Mouse (Mus musculus) hindbrain, embryonic 15.5 days (tissue): ENCODE data around the gene Mars2. TPM values are rescaled to one million over a fixed set of nuclear protein-coding genes. Genes with fewer than 3 reads are reported as not detected.

Source experiments
- ATAC-seq: fragments of 200-750 bp; cut with Nextera tagmentation; 2 replicates; pipeline ENCODE4 v1.8.0; 2017; ENCODE audit warnings: low read depth, moderate number of reproducible peaks, moderate TSS enrichment; ENCODE audit not compliant: low FRiP score
- H3K27ac ChIP-seq: fragments of 300-500 bp; sonication (generic); replicated peaks from 2 replicates; pipeline ENCODE4 v1.5.1; 2015; ENCODE audit warnings: mild to moderate bottlenecking, inconsistent platforms
- H3K27me3 ChIP-seq: fragments of 300-500 bp; sonication (generic); 2 replicates; pipeline ENCODE4 v1.6.1; 2015; ENCODE audit warnings: control low read depth, inconsistent platforms
- H3K36me3 ChIP-seq: fragments of 300-500 bp; sonication (generic); 2 replicates; pipeline ENCODE4 v1.6.1; 2015; ENCODE audit warnings: control low read depth, inconsistent platforms
- H3K4me1 ChIP-seq: fragments of 300-500 bp; sonication (generic); replicated peaks from 2 replicates; pipeline ENCODE4 v1.6.1; 2015; ENCODE audit warnings: control low read depth, inconsistent platforms
- H3K4me2 ChIP-seq: fragments of 300-500 bp; sonication (generic); 2 replicates; pipeline ENCODE4 v1.6.1; 2015; ENCODE audit warnings: moderate library complexity, mild to moderate bottlenecking, inconsistent platforms
- H3K4me3 ChIP-seq: fragments of 300-500 bp; sonication (generic); 2 replicates; pipeline ENCODE4 v1.5.1; 2015; ENCODE audit warnings: mild to moderate bottlenecking, inconsistent platforms
- H3K9ac ChIP-seq: fragments of 300-500 bp; sonication (generic); 2 replicates; pipeline ENCODE4 v1.6.1; 2015; ENCODE audit warnings: inconsistent platforms
- H3K9me3 ChIP-seq: fragments of 300-500 bp; sonication (generic); 2 replicates; pipeline ENCODE4 v1.6.1; 2016; ENCODE audit warnings: control low read depth, inconsistent platforms
- WGBS: fragments of 180-500 bp; shearing (Covaris S2); methylation state at CpG from one replicate; pipeline ENCODE4 v1.1.7; 2015; 5-methylcytosine and 5-hydroxymethylcytosine counted together
- polyA plus RNA-seq: library from polyadenylated mRNA; unstranded; fragments of >200 nt; fragmentation: Nextera tagmentation; extraction: Ambion mirVana; gene quantifications from 2 replicates; pipeline ENCODE4 v1.2.1, GENCODE M21; 2015

Gene Mars2
- polyA plus RNA-seq, 1 experiment from 2014 or later: 3.4 TPM

DNA sequence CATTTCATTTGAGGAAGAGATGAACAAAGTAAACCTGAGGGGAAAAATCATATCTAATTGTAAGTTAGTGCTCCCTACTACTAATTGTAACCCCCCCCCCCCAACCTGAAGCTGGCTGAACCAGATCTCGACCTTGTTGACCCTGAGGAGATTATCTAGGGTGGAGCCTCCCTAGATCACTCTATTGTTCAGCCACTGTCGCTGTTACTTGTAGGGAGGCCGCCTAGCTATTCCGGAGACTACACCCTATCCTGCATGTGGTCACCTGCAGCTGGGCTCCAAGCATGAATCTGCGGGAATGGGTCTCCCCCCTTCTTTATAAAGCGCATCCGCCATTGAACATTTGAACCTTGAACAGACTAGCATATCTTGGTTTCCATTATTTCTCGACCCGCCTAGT lies 42.1 kb downstream of the Mars2 start:
- Histone ChIP-seq H3K27me3 (no peaks in the 10 kb centered on the region), H3K4me2 (no peak overlapping the region), H3K27ac (no peak overlapping the region), H3K9me3 (no peaks in the 10 kb centered on the region), H3K9ac (no peak overlapping the region), H3K4me1 (no peaks in the 10 kb centered on the region), H3K36me3 (no peaks in the 10 kb centered on the region), H3K4me3 (no peak overlapping the region)
- WGBS: 81% methylated on average over 9 of the region's 9 CpGs
- ATAC-seq: no peak

Other genes with a start within 250 kb of the Mars2 start
- gene Sf3b1, start 209.7 kb upstream of the Mars2 start, polyA plus RNA-seq: 257 and 272 TPM in 2 replicates
- gene Coq10b, start 184.4 kb upstream of the Mars2 start, polyA plus RNA-seq: 29.2 and 30.1 TPM in 2 replicates
- gene Hspe1, start 149.0 kb upstream of the Mars2 start, polyA plus RNA-seq: 240 and 257 TPM in 2 replicates
- 272 and 273 TPM in 2 replicates for gene Hspd1, start 148.9 kb upstream of the Mars2 start, polyA plus RNA-seq
- gene Mob4, start 105.9 kb upstream of the Mars2 start, polyA plus RNA-seq: 156 and 158 TPM in 2 replicates
- 11.0 and 11.8 TPM in 2 replicates for gene Rftn2, start 10.4 kb upstream of the Mars2 start, polyA plus RNA-seq
- 0.22 TPM in 1 of 2 replicates, not detected in the other for gene Boll, start 126.3 kb downstream of the Mars2 start, polyA plus RNA-seq
- 4.0 and 4.5 TPM in 2 replicates for gene Plcl1, start 168.7 kb downstream of the Mars2 start, polyA plus RNA-seq